Mouse (Mus musculus): Measurements from ENCODE around the gene Haghl. TPM values are rescaled to one million over a fixed set of nuclear protein-coding genes. Genes with fewer than 3 reads are reported as not detected.

The Haghl gene
- total RNA-seq (2021) = 100 to 1,000 TPM; 116 to 117 TPM
- long read RNA-seq, experiment 1, transcript Haghl-201 (9 exons, 1,405 nt) = major isoform, 35 of 82 reads
- long read RNA-seq, experiment 1, transcript Haghl-206 (8 exons, 1,074 nt) = minor isoform, 7 of 82 reads
- long read RNA-seq, experiment 1, partial matches to known transcripts = 19 of 82 reads
- long read RNA-seq, experiment 1, other reads (novel, unspliced or antisense) = 18 of 82 reads
- long read RNA-seq, experiment 2, transcript Haghl-201 (9 exons, 1,405 nt) = major isoform, 51 of 103 reads
- long read RNA-seq, experiment 2, transcript Haghl-211 (8 exons, 1,267 nt) = minor isoform, 9 of 103 reads
- long read RNA-seq, experiment 2, partial matches to known transcripts = 24 of 103 reads
- long read RNA-seq, experiment 2, other reads (novel, unspliced or antisense) = 14 of 103 reads

GRCm38 (mm10) chr17:25785281-25785745 lies at the start of gene Haghl:
TSS of gene Haghl (minus strand) at chr17:25785673.
- peak; percentile 19; the same call in 1 of the 2 replicates for TF ChIP-seq CTCF (conservative IDR thresholded peaks at IDR 0.05)
- peak; percentile 94 to 96 for DNase-seq (ENCODE audit: low spot score in 2 of 2)
- H3K27ac ChIP-seq = peak within 1 kb of the TSS; percentile 90
- H3K4me3 ChIP-seq = peak within 1 kb of the TSS; percentile 65

GRCm38 (mm10) chr17:25834595-25835222 lies 49.2 kb upstream of the Haghl start:
- Histone ChIP-seq H3K27ac (peak overlapping the region; percentile 99), H3K4me3 (peak overlapping the region; percentile 87)
- DNase-seq (ENCODE audit: low spot score in 2 of 2) = no peak
- no peak for TF ChIP-seq CTCF (conservative IDR thresholded peaks at IDR 0.05)

- DNase-seq (ENCODE audit: low spot score in 2 of 2) = no peak
- Histone ChIP-seq H3K27ac (peak overlapping the region; percentile 99), H3K4me3 (peak overlapping the region; percentile 87)
- TF ChIP-seq CTCF (conservative IDR thresholded peaks at IDR 0.05) = no peak
These were observed 48.6 kb upstream of the Haghl start for GRCm38 (mm10) chr17:25833961-25834594.

- DNase-seq (ENCODE audit: low spot score in 2 of 2) = peak; percentile 80 to 84
- H3K27ac ChIP-seq = peak within 1 kb of the TSS; percentile 99
- TF ChIP-seq CTCF (conservative IDR thresholded peaks at IDR 0.05) = no peak
- H3K4me3 ChIP-seq = peak within 1 kb of the TSS; percentile 87
These were observed 47.8 kb upstream of the Haghl start, which contains the start of gene Stub1 for GRCm38 (mm10) chr17:25833291-25833663. TSS of gene Stub1 (minus strand) at chr17:25833404.

GRCm38 (mm10) chr17:25832436-25833290 lies 47.2 kb upstream of the Haghl start:
- H3K4me3 ChIP-seq = peak overlapping the region; percentile 87
- DNase-seq (ENCODE audit: low spot score in 2 of 2) = peak; percentile 97 to 98
- TF ChIP-seq CTCF (conservative IDR thresholded peaks at IDR 0.05) = no peak

GRCm38 (mm10) chr17:25831451-25832281 lies 46.2 kb upstream of the Haghl start:
- Histone ChIP-seq H3K27ac (peak overlapping the region; percentile 99), H3K4me3 (peak overlapping the region; percentile 87)
- no peak for TF ChIP-seq CTCF (conservative IDR thresholded peaks at IDR 0.05)
- no peak for DNase-seq (ENCODE audit: low spot score in 2 of 2)

More at GRCm38 (mm10) chr17:25832436-25833290, 47.2 kb upstream of the Haghl start:
- peak overlapping the region; percentile 99 for H3K27ac ChIP-seq

GRCm38 (mm10) chr17:25830806-25831431 lies 45.4 kb upstream of the Haghl start:
- Histone ChIP-seq H3K4me3 (peak overlapping the region; percentile 87), H3K27ac (0 out of 2 replicates have a peak overlapping the region, but pooled peaks have one; percentile 99)
- no peak for DNase-seq (ENCODE audit: low spot score in 2 of 2)
- TF ChIP-seq CTCF (conservative IDR thresholded peaks at IDR 0.05) = no peak

- TF ChIP-seq CTCF (conservative IDR thresholded peaks at IDR 0.05) = no peak
- no peak for DNase-seq (ENCODE audit: low spot score in 2 of 2)
- Histone ChIP-seq H3K4me3 (peak overlapping the region; percentile 82), H3K27ac (no peak overlapping the region)
These were observed 44.8 kb upstream of the Haghl start for GRCm38 (mm10) chr17:25830200-25830753.

- peak overlapping the region; percentile 82 for H3K4me3 ChIP-seq
- DNase-seq (ENCODE audit: low spot score in 2 of 2) = no peak
- no peak for TF ChIP-seq CTCF (conservative IDR thresholded peaks at IDR 0.05)
- peak overlapping the region; percentile 93 for H3K27ac ChIP-seq
These were observed 44.1 kb upstream of the Haghl start for GRCm38 (mm10) chr17:25829558-25830017.

GRCm38 (mm10) chr17:25828712-25829557 lies 43.5 kb upstream of the Haghl start, which contains the start of gene Jmjd8:
TSS of gene Jmjd8 (plus strand) at chr17:25828867.
- TF ChIP-seq CTCF (conservative IDR thresholded peaks at IDR 0.05) = peak; percentile 71
- H3K4me3 ChIP-seq = peak within 1 kb of the TSS; percentile 82
- H3K27ac ChIP-seq = peak within 1 kb of the TSS; percentile 93
- peak; percentile 79 to 81 for DNase-seq (ENCODE audit: low spot score in 2 of 2)
